Mouse (Mus musculus) heart, postnatal 14 days (tissue): Measurements from ENCODE around the gene Crip1. TPM values are rescaled to one million over a fixed set of nuclear protein-coding genes. Genes with fewer than 3 reads are reported as not detected.
A peak's percentile ranks its signal among the peaks of the same experiment; 100 is the strongest.

Experiments
- DNase-seq, 2 experiments: peaks; one replicate each; pipeline ENCODE4 v3.0.0; 2021 to 2022
- intact Hi-C: fragments of 180-260 bp; cut with DNase I; formaldehyde crosslinking; loops from one replicate; pipeline ENCODE4 v1.15.1; 2025
- total RNA-seq, 2 experiments: library from RNA; stranded (reverse); gene quantifications; 2 replicates each; pipeline ENCODE4 v1.2.3; 2021

Gene Crip1
- total RNA-seq, 2 experiments from 2014 or later: 198 to 224 TPM

DNA sequence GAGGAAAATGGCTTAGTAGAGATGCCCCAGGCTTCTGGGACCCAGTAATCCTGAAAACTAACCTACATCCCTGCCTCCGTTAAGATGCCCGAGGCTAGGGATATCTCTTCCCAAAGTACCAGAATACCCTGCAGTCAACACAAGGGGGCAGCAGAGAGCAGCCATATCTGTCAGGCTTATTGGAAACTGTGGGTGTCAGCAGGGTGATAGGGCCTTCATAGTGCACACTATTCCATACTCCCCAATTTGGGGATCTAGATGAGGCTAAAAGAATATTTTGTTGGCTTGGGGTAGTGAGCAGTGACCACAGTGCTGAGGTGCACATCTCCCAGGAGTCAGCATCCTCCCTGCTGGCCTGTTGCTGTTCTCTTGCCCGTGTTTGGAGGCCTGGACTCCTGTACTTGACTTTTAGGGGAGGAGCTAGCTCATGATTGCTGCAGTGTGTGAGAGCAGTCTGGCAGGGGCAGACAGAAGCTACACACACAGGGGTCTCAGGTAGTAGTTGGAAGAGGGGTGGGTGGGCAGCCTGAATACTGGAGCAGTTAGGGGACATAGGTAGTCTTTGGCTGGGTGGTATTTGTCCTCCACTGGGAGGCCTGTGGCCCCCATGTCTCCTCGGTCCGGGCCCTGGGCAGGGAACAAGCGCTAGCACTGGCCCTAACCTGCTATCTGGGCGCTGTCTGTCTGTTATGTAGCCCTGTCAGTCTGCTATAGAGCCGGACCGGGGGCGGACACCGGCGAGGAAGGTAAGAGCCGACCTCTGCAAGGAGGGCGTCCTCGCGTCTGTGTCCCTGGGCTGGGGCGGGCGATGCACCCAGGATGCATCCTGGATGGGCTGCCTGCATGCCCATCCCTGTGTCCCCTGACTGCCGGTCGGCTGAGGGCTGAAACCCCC is 26.4 kb upstream of the Crip1 start:
- intact Hi-C loops: loop anchor here (1.0 to 2.0 kb wide), 2 partner anchors 21 to 37 kb away; partner anchors contain the start of genes Crip2 and Tedc1
- DNase-seq: peak; percentile 88 to 92

DNA sequence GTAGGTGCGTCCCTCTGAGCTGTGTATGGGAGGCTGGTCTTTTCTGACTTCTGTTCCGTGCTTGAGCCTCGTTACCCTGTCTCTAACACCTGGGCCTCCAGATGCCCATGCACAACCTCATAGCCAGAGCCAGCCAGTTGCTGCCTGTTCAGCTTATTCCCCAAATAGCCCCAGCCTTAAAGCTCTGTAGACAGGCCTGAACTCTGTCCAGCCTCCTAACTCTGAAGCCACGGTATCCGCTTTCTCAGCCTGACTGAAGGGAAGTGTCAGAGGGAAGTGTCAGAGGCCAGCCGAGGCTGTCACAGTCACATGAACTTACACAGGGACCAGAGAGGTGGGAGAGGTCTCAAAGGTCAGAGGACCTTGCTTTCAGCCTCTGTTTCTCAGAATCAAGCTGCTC is 21.4 kb upstream of the Crip1 start:
- no peak for DNase-seq
- intact Hi-C loops: no loop called here

GRCm38 (mm10) chr12:113130732-113131131 is 15.4 kb upstream of the Crip1 start:
- DNase-seq: no peak
- intact Hi-C loops: no loop called here

DNA sequence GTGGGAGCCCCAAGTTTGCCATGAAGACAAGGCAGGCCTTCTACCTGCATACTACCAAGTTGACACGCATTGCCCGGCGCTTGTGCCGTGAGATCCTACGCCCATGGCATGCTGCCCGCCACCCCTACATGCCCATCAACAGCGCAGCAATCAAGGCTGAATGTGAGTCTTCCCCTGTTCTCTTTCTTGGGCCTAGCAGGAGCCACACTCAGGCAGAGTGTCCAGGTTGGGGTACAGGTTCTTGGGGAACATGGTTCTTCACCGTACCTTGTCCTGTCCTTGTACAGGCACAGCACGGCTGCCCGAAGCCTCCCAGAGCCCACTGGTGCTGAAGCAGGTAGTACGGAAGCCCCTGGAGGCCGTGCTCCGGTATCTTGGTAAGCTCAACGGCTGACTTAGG is 14.5 kb upstream of the Crip1 start:
- DNase-seq: no peak
- intact Hi-C loops: no loop called here

GRCm38 (mm10) chr12:113132567-113132966 is 13.5 kb upstream of the Crip1 start:
- peak; percentile 83 to 89 for DNase-seq
- intact Hi-C loops: no loop called here

DNA sequence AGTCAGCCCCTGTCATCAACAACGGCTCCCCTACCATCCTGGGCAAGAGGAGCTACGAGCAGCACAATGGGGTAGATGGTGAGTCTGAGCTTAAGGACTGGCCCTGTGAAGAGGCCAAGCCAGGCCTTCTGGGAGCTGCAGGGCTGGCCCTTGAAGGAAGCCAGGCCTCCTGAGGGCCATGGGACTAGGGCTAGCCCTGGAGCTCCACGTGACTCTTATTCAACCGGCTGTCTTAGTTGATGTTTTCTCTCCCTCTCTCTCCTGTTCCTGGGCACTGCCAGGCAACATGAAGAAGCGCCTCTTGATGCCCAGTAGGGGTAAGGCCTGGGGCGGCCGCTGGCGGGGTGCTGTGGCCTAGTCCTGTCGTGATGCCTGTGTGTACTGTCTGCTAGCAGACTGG is 12.9 kb upstream of the Crip1 start:
- DNase-seq: no peak
- intact Hi-C loops: no loop called here

DNA sequence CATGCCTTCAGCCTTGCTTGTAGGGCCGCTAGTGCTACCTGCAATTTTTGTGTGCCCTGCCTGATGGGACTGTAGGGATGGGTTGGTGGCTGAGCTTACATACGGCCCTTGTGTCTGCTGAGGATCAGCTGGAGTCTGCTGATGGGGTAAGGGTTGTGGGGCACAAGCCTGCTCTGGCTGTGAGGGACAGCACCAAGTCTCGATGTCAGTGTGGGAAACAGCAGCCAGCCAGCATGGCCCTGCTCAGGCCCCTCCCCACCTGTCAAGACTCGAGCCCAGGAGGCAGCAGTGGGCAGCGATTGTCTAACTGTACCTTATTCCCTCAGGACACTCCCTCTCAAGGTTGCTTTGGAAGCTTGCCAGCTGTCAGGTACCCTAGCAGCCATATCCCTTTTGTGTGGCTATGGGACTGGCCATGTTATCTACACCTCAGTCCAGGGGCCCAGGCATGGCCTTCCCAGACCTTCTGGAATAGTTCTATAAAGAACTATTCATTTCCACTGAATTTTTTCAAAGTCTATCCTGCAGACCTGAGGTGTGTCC is 12.2 kb upstream of the Crip1 start:
- intact Hi-C loops: no loop called here
- DNase-seq: no peak

GRCm38 (mm10) chr12:113134502-113134901 is 11.6 kb upstream of the Crip1 start:
- DNase-seq: no peak
- intact Hi-C loops: no loop called here

DNA sequence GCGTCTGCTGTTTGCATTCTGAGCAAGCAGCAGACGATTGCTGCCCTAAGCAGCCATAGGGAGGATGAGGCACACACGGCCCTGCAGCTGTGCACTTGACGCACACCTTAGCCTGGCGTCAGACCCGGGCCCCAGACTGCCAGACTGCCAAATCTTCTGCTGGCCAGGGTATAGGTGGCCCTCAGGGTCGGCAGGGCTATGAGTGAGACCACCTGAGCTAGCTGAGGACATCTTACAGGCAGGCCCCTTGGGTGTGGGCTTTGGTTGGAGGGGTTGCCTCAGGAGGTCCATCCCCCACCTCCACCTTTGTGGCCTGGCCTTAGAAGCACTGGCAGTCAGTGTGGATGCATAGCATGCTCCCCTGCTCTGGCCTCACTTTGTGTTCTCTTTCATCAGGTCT is 10.7 kb upstream of the Crip1 start:
- intact Hi-C loops: no loop called here
- no peak for DNase-seq

DNA sequence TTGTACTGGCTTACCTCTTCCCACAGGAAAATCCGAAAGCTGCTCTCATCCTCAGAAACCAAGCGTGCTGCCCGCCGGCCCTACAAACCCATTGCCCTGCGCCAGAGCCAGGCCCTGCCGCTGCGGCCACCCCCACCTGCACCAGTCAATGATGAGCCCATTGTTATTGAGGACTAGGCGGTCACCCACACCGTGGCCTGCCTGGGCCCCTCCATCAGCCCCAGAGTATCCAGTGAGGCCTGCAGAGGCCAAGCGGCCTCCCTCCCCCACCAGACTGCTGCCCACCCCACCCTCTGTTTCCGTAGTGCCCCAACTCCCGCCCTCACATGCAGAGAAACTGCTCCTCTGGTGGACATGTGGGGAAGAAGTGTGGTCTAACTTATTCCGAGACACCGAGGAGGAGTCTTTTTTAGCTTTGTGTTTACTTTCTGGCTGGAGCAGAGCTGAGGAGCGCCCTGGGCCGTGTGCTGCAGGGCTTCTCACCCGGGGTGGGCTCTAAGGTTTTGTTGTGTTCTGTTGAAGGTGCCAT is 9.6 kb upstream of the Crip1 start:
- no peak for DNase-seq
- intact Hi-C loops: no loop called here

DNA sequence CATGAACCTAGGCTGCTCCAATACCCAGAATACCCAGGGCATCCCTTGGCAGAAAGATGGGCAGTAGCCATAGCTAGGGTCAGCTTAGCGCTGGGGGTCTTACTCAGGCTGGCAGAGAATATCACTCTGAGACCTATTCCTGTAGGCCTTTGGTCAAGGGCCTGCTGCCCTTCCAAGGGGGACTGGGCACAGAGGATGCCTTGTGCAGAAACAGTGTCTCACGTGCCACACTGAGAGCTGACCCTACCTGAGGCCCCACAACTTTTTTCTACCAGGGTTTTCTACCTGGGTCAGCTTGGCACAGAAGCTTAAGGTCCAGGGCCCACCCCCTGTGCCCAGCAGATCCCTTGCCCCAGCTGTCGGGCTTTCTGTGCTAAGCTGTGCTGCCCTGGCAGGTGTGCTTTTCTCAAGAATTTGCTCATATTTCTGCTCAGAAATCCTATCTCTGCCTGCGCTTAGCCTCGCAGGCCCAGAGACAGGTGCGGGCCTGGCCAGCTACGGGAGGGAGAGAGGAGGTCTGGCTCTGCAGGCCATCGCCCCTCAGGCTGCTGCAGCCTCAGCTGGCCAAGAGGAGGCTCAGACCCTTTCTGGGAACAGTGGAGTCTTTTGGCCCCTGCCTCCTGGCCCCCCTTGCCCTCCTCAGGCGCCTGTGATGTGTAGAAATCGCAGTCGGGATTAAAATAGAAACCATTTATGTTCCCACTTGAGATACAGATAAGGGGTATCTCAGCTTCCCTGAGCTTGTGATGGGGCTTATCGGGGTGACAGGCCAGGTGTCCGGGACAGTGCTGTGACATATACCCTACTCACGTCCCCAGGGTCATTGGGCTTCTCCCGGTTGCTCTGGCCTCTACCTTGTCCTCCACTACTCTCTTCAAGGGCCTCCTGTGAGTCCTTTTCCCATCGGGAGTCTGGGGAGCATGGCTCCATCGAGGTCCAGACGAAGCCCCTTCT is 8.6 kb upstream of the Crip1 start:
- intact Hi-C loops: no loop called here
- DNase-seq: peak; percentile 40 to 44

- intact Hi-C loops: no loop called here
- DNase-seq: no peak
Measured at GRCm38 (mm10) chr12:113138291-113138690, 7.8 kb upstream of the Crip1 start.

- intact Hi-C loops: no loop called here
- DNase-seq: no peak
Measured at GRCm38 (mm10) chr12:113138901-113139864, 6.9 kb upstream of the Crip1 start.

DNA sequence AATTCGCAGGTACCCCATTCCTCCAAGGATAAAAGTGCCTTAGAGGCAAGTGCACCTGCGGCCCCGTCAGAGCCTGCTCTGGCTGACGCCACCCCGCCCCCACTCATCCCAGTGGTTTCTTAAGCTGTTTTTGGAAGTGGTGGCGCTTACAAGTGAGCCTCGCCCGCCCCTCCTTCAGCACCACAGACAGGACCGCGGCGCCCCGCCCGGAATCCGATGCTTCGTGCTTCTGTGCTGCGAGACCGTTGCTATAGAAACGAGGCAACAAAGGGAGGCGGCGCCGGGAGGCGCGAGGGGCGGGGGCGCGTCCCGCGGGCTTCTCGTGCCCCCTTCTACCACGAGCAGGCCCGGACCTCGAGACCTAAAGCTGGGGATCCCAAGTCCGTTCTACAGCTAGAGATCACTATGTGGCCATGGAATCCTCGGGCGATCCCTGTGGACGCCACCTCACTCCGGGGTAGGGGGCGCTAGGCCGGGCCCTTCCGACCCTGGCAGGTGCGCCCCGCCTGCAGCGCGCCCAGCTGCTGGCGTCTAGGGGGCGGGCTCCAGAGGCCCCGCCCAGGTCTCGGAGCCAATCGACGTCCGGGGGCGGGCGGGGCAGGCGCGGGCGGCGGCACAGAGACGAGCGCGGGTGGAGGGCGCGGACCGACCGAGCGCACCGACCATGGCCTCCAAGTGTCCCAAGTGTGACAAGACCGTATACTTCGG is 6.1 kb upstream of the Crip1 start, which contains the start of gene Crip2:
Gene Crip2 (plus strand): TSS at position 329 of the 708 bp plus-strand sequence.
- peak; percentile 95 for DNase-seq
- intact Hi-C loops: loop anchor here (2.0 kb wide), 1 partner anchor 21 kb away; no protein-coding TSS in a partner anchor

DNA sequence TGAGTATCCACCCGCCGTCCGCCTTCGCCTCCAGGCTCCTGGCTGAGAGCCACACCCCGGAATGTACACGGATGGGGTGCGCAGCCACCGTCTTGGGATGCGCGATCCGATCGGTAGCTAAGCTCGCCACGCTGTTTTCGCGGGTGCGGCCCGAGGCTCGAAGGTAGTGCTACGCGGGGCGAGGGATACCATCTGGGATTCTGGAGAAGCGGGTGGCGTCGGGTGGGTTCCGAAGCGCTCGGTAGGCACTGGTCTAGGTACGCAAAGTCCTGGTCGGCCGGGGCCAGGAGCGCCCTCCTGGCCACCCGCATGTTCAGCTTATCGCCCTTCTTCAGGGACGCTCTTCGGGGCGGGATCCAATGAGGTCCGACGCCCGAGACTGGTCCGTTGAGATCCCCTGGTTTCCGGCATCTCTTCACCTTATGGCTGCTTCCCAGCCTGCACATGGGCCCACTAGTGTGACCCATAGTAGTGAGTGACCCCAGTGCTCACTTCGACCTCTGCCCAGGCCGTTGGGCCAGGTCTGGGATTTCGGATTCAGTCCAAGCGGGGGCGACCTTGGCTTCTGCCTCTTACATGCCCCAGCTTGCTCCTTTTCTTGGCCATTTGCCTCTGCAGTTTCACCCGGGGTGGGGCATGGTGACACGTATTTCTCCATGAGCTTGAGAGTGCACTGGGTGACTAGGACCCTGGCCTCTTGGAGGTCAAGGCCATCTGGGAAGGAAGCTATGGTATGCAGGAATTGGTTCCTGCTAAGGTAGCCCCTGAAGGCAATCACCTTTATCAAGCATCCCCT is 5.3 kb upstream of the Crip1 start:
- intact Hi-C loops: loop anchor here (2.0 kb wide), 1 partner anchor 22 kb away; no protein-coding TSS in a partner anchor
- peak; percentile 69 to 75 for DNase-seq

DNA sequence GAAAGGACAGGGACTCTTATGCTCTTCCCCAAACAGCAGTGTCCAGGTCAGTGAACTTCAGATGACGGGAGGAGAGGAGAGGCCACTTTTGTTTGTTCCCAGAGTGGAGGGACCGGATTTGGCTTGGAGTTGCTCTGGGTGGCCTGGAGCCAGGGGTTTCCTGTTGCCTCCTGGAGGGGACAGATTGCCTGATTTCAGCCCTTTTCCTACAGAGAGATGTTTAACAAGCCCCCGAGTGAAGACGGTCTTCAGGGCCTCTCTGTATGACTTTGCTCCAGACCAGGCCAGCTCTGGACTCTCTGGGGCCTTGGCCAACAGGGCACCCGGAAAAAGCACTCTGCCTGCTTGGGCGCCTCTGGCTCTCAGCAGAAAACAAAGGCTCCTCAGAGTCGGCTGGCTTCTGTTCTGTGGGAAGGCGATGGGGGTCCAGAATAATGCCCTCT is 4.6 kb upstream of the Crip1 start:
- intact Hi-C loops: loop anchor here (2.0 kb wide), 1 partner anchor 23 kb away; no protein-coding TSS in a partner anchor
- peak; percentile 78 to 81 for DNase-seq
